Mouse (Mus musculus) telencephalon, adult 2 months (tissue): ENCODE measurements around the gene Gcnt2.
A peak's percentile ranks its signal among the peaks of the same experiment; 100 is the strongest.
"Not testable (repeated sequence)": the region's sequence is repeated elsewhere in the genome, so short reads cannot be mapped to it uniquely, and the experiment has no call there.

Experiments
- DNase-seq: peaks from one replicate; pipeline ENCODE4 v3.0.0-alpha.2; 2011; ENCODE audit warnings: low read depth, low spot score

Gene Gcnt2

GRCm38 (mm10) chr13:40868844-40869587 is 9.5 kb downstream of the Gcnt2 start:
- DNase-seq, result no peak

GRCm38 (mm10) chr13:40874021-40874420 is 14.5 kb downstream of the Gcnt2 start:
- no peak for DNase-seq

GRCm38 (mm10) chr13:40875415-40875814 is 15.9 kb downstream of the Gcnt2 start:
- DNase-seq, result no peak

- no peak for DNase-seq
Measured at GRCm38 (mm10) chr13:40877589-40877988, 18.0 kb downstream of the Gcnt2 start.

- DNase-seq, result no peak
Measured at GRCm38 (mm10) chr13:40880557-40880956, 21.0 kb downstream of the Gcnt2 start.

- no peak for DNase-seq
Measured at GRCm38 (mm10) chr13:40882606-40883005, 23.1 kb downstream of the Gcnt2 start.

GRCm38 (mm10) chr13:40883903-40884302 is 24.3 kb downstream of the Gcnt2 start:
- DNase-seq, result no peak

GRCm38 (mm10) chr13:40884878-40885277 is 25.3 kb downstream of the Gcnt2 start:
- DNase-seq, result no peak

- DNase-seq, result no peak
Measured at GRCm38 (mm10) chr13:40885935-40886642, 26.5 kb downstream of the Gcnt2 start.

GRCm38 (mm10) chr13:40886643-40887381 is 27.3 kb downstream of the Gcnt2 start:
- DNase-seq, result no peak

- DNase-seq, result no peak
Measured at GRCm38 (mm10) chr13:40890595-40890994, 31.0 kb downstream of the Gcnt2 start.

GRCm38 (mm10) chr13:40891369-40891768 is 31.8 kb downstream of the Gcnt2 start:
- DNase-seq, result not testable (repeated sequence)

GRCm38 (mm10) chr13:40892043-40892442 is 32.5 kb downstream of the Gcnt2 start:
- DNase-seq, result no peak

- no peak for DNase-seq
Measured at GRCm38 (mm10) chr13:40892547-40892946, 33.0 kb downstream of the Gcnt2 start.

- DNase-seq, result no peak
Measured at GRCm38 (mm10) chr13:40893573-40893972, 34.0 kb downstream of the Gcnt2 start.

- DNase-seq, result not testable (repeated sequence)
Measured at GRCm38 (mm10) chr13:40898049-40898690, 38.6 kb downstream of the Gcnt2 start.

- no peak for DNase-seq
Measured at GRCm38 (mm10) chr13:40898698-40899097, 39.1 kb downstream of the Gcnt2 start.

GRCm38 (mm10) chr13:40899349-40899993 is 39.9 kb downstream of the Gcnt2 start:
- peak; percentile 79 for DNase-seq

- no peak for DNase-seq
Measured at GRCm38 (mm10) chr13:40899994-40900970, 40.7 kb downstream of the Gcnt2 start.

- no peak for DNase-seq
Measured at GRCm38 (mm10) chr13:40901263-40901662, 41.7 kb downstream of the Gcnt2 start.
